Mouse (Mus musculus) liver, postnatal 0 days (tissue): ENCODE measurements around the gene Slc25a34. TPM values are rescaled to one million over a fixed set of nuclear protein-coding genes. Genes with fewer than 3 reads are reported as not detected.

Experiments
- ATAC-seq: fragments of 200-750 bp; cut with Nextera tagmentation; 2 replicates; pipeline ENCODE4 v1.8.0; 2017; ENCODE audit warnings: mild to moderate bottlenecking, moderate library complexity
- DNase-seq: peaks from one replicate; pipeline ENCODE4 v3.0.0-alpha.2; 2016
- H3K27ac ChIP-seq: fragments of 300-500 bp; sonication (generic); 2 replicates; pipeline ENCODE4 v1.5.1; 2014; ENCODE audit warnings: antibody characterized with exemption, moderate library complexity, mild to moderate bottlenecking, low read depth
- H3K27me3 ChIP-seq: fragments of 300-500 bp; sonication (generic); 2 replicates; pipeline ENCODE4 v1.6.1; 2014; ENCODE audit warnings: low read length, control low read depth, mixed read lengths; ENCODE audit not compliant: insufficient read depth
- H3K36me3 ChIP-seq: fragments of 300-500 bp; sonication (generic); replicated peaks from 2 replicates; pipeline ENCODE4 v1.6.1; 2014; ENCODE audit warnings: mild to moderate bottlenecking, control low read depth, low read length, moderate library complexity, mixed read lengths; ENCODE audit not compliant: insufficient read depth
- H3K4me1 ChIP-seq: fragments of 300-500 bp; sonication (generic); 2 replicates; pipeline ENCODE4 v1.6.1; 2014; ENCODE audit warnings: antibody characterized with exemption, mild to moderate bottlenecking, control low read depth; ENCODE audit not compliant: insufficient read depth
- H3K4me2 ChIP-seq: fragments of 300-500 bp; sonication (generic); 2 replicates; pipeline ENCODE4 v1.6.1; 2014; ENCODE audit warnings: low read depth, mild to moderate bottlenecking, low read length, moderate library complexity, mixed read lengths
- H3K4me3 ChIP-seq: fragments of 300-500 bp; sonication (generic); 2 replicates; pipeline ENCODE4 v1.5.1; 2014; ENCODE audit warnings: low read depth, low read length
- H3K9ac ChIP-seq: fragments of 300-500 bp; sonication (generic); replicated peaks from 2 replicates; pipeline ENCODE4 v1.6.1; 2014; ENCODE audit warnings: mild to moderate bottlenecking, moderate library complexity
- H3K9me3 ChIP-seq: fragments of 300-500 bp; sonication (generic); 2 replicates; pipeline ENCODE4 v1.6.1; 2016; ENCODE audit warnings: mild to moderate bottlenecking, control low read depth, low read length, mixed read lengths
- CTCF ChIP-seq: sonication (generic); IDR thresholded peaks from 2 replicates; pipeline ENCODE4 v1.5.1; 2016; ENCODE audit warnings: antibody characterized with exemption, low read depth
- EP300 ChIP-seq: IDR thresholded peaks from 2 replicates; pipeline ENCODE4 v1.6.1; 2016; ENCODE audit warnings: antibody characterized with exemption, low read depth, mild to moderate bottlenecking
- WGBS: fragments of 180-500 bp; shearing (Covaris S2); extraction: QIAGEN DNeasy Blood & Tissue Kit; methylation state at CpG from one replicate; pipeline ENCODE4 v1.1.7; 2014; ENCODE audit not compliant: insufficient replicate concordance; 5-methylcytosine and 5-hydroxymethylcytosine counted together
- polyA plus RNA-seq: library from polyadenylated mRNA; unstranded; fragments of >200 nt; fragmentation: Nextera tagmentation; extraction: Ambion mirVana; gene quantifications from 2 replicates; pipeline ENCODE4 v1.2.1, GENCODE M21; 2015

The Slc25a34 gene
- polyA plus RNA-seq = 0.40 and 0.76 TPM in 2 replicates

GRCm38 (mm10) chr4:141623666-141624065 lies at the start of gene Slc25a34:
Slc25a34 (minus strand) TSS chr4:141623821.
- H3K27me3 ChIP-seq = no peaks in the 10 kb centered on the region
- H3K27ac ChIP-seq = peak within 1 kb of the TSS; percentile 81
- DNase-seq (peak; percentile 69), ATAC-seq (peak; percentile 90)
- WGBS = 54% methylated on average over 1 of the region's 1 CpGs
- peaks cover 14% of the 10 kb centered on the region for H3K4me1 ChIP-seq
- peaks cover 18% of the 10 kb centered on the region for H3K36me3 ChIP-seq
- H3K4me3 ChIP-seq = no peak within 1 kb of the TSS
- H3K4me2 ChIP-seq = peak within 1 kb of the TSS; percentile 6; the same call in 1 of the 2 replicates
- H3K9me3 ChIP-seq = no peaks in the 10 kb centered on the region
- TF ChIP-seq EP300 = peak; percentile 69; the same call in 1 of the 2 replicates
- TF ChIP-seq CTCF = peak; percentile 32; the same call in 1 of the 2 replicates
- H3K9ac ChIP-seq = peak within 1 kb of the TSS; percentile 21

- 69% methylated on average over 13 of the region's 13 CpGs for whole genome bisulfite sequencing
- H3K9ac ChIP-seq = no peak overlapping the region
- no peaks in the 10 kb centered on the region for H3K36me3 ChIP-seq
- H3K27ac ChIP-seq = no peak overlapping the region
- ATAC-seq = no peak
- no peak for TF ChIP-seq EP300
- TF ChIP-seq CTCF = no peak
- H3K4me1 ChIP-seq = no peaks in the 10 kb centered on the region
- no peaks in the 10 kb centered on the region for H3K27me3 ChIP-seq
- no peaks in the 10 kb centered on the region for H3K9me3 ChIP-seq
- H3K4me3 ChIP-seq = no peak overlapping the region
- DNase-seq = no peak
- no peak overlapping the region for H3K4me2 ChIP-seq
Observed at GRCm38 (mm10) chr4:141672325-141672724, 48.7 kb upstream of the Slc25a34 start.

GRCm38 (mm10) chr4:141671389-141671788 lies 47.8 kb upstream of the Slc25a34 start:
- no peak for DNase-seq
- Histone ChIP-seq H3K27ac (no peak overlapping the region), H3K27me3 (no peaks in the 10 kb centered on the region), H3K9ac (no peak overlapping the region), H3K4me1 (no peaks in the 10 kb centered on the region), H3K36me3 (no peaks in the 10 kb centered on the region), H3K4me2 (no peak overlapping the region), H3K4me3 (no peak overlapping the region), H3K9me3 (no peaks in the 10 kb centered on the region)
- TF ChIP-seq CTCF (no peak), EP300 (no peak)
- WGBS = 79% methylated on average over 4 of the region's 4 CpGs
- no peak for ATAC-seq

- Histone ChIP-seq H3K27me3 (no peaks in the 10 kb centered on the region), H3K36me3 (no peaks in the 10 kb centered on the region), H3K27ac (no peak overlapping the region), H3K9me3 (no peaks in the 10 kb centered on the region), H3K4me2 (no peak overlapping the region), H3K4me1 (no peaks in the 10 kb centered on the region), H3K4me3 (no peak overlapping the region), H3K9ac (no peak overlapping the region)
- ATAC-seq = peak; percentile 50; the same call in 1 of the 2 replicates
- 59% methylated on average over 18 of the region's 18 CpGs for WGBS
- TF ChIP-seq CTCF (no peak), EP300 (no peak)
- DNase-seq = no peak
Observed at GRCm38 (mm10) chr4:141669898-141670712, 46.5 kb upstream of the Slc25a34 start.

GRCm38 (mm10) chr4:141664799-141665198 lies 41.2 kb upstream of the Slc25a34 start, which contains the start of gene Plekhm2:
Plekhm2 (minus strand) TSS chr4:141664899.
- peak within 1 kb of the TSS; percentile 81 for H3K27ac ChIP-seq
- TF ChIP-seq EP300 (no peak), CTCF (no peak)
- 66% methylated on average over 8 of the region's 8 CpGs for WGBS
- no peaks in the 10 kb centered on the region for H3K9me3 ChIP-seq
- ATAC-seq (no peak), DNase-seq (no peak)
- no peaks in the 10 kb centered on the region for H3K27me3 ChIP-seq
- peak within 1 kb of the TSS; percentile 90 for H3K9ac ChIP-seq
- H3K36me3 ChIP-seq = no peaks in the 10 kb centered on the region
- peak within 1 kb of the TSS; percentile 85 for H3K4me3 ChIP-seq
- peaks cover 13% of the 10 kb centered on the region for H3K4me1 ChIP-seq
- H3K4me2 ChIP-seq = peak within 1 kb of the TSS; percentile 90

GRCm38 (mm10) chr4:141664011-141664745 lies 40.6 kb upstream of the Slc25a34 start:
- Histone ChIP-seq H3K9ac (peak overlapping the region; percentile 90), H3K4me1 (peaks cover 13% of the 10 kb centered on the region), H3K27ac (peak overlapping the region; percentile 81), H3K36me3 (no peaks in the 10 kb centered on the region), H3K9me3 (no peaks in the 10 kb centered on the region), H3K4me2 (peak overlapping the region; percentile 90), H3K4me3 (peak overlapping the region; percentile 85), H3K27me3 (no peaks in the 10 kb centered on the region)
- peak; percentile 80 for DNase-seq
- ATAC-seq = peak; percentile 84
- TF ChIP-seq EP300 = no peak
- TF ChIP-seq CTCF = no peak
- WGBS = 3% methylated on average over 39 of the region's 60 CpGs
